Mouse (Mus musculus): ENCODE measurements at regions not wholly inside any gene's neighbourhood (a gene's known extent, or its start where the extent isn't known, plus 50 kb on each side); places are given as distances from the start of the nearest gene placed in this dataset.
"Not testable (repeated sequence)": the region's sequence is repeated elsewhere in the genome, so short reads cannot be mapped to it uniquely, and the experiment has no call there.

GRCm38 (mm10) chr1:47593641-47594040, 701.0 kb upstream of the Slc39a10 start:
- not testable (repeated sequence) for TF ChIP-seq MAFK (IDR thresholded peaks at IDR 0.05; ENCODE audit: insufficient read depth, low read depth, low read length); ZNF384 (IDR thresholded peaks at IDR 0.05; ENCODE audit: low read depth, low read length); ZC3H11A (IDR thresholded peaks at IDR 0.05; ENCODE audit: borderline replicate concordance, low read depth, low read length); CHD2 (IDR thresholded peaks at IDR 0.05; ENCODE audit: low read depth, low read length)
